Mouse (Mus musculus): ENCODE results near the gene Casz1. TPM values are rescaled to one million over a fixed set of nuclear protein-coding genes. Genes with fewer than 3 reads are reported as not detected.

Casz1 gene
- total RNA-seq, 1 experiment: 4.0 TPM

GRCm38 (mm10) chr4:148790940-148791339 is 13.3 kb upstream of the Casz1 start:
- DNase-seq (ENCODE audit: low read depth, low spot score): no peak
- Histone ChIP-seq H3K4me1 (ENCODE audit: control insufficient read depth in 2 of 2, insufficient read depth in 2 of 2, low read length in 2 of 2, poor library complexity in 1 of 2) (peaks cover 4 to 15% of the 10 kb centered on the region in 2 experiments; a peak in 1 of 4 replicates), H3K36me3 (ENCODE audit: control insufficient read depth, insufficient read depth, low read length, poor library complexity, severe bottlenecking) (no peaks in the 10 kb centered on the region), H3K9ac (ENCODE audit: insufficient read depth, low read depth, low read length, poor library complexity, severe bottlenecking) (no peak overlapping the region), H3K4me3 (ENCODE audit: insufficient read depth in 1 of 2, low read depth in 1 of 2, low read length in 2 of 2, poor library complexity in 1 of 2, severe bottlenecking in 1 of 2) (no peak overlapping the region; a peak in 1 of 4 replicates), H3K27ac (ENCODE audit: insufficient read depth, low read depth, low read length, poor library complexity, severe bottlenecking) (no peak overlapping the region), H3K9me3 (ENCODE audit: control insufficient read depth, insufficient read depth, low read depth, low read length) (no peaks in the 10 kb centered on the region)
- TF ChIP-seq CHD2 (IDR thresholded peaks at IDR 0.05; ENCODE audit: low read depth, low read length) (no peak), HCFC1 (IDR thresholded peaks at IDR 0.05; ENCODE audit: borderline replicate concordance, insufficient read depth, low read length) (no peak), MAFK (IDR thresholded peaks at IDR 0.05; ENCODE audit: insufficient read depth, low read depth, low read length) (no peak), ZC3H11A (IDR thresholded peaks at IDR 0.05; ENCODE audit: borderline replicate concordance, low read depth, low read length) (no peak), ZNF384 (IDR thresholded peaks at IDR 0.05; ENCODE audit: low read depth, low read length) (no peak)
- in situ Hi-C loops (cut with MboI; ENCODE audit: low sequenced_read_pairs in 2 of 2, unreplicated experiment in 2 of 2): no loop called here

GRCm38 (mm10) chr4:148795038-148795437 is 9.2 kb upstream of the Casz1 start:
- Histone ChIP-seq H3K4me3 (ENCODE audit: insufficient read depth in 1 of 2, low read depth in 1 of 2, low read length in 2 of 2, poor library complexity in 1 of 2, severe bottlenecking in 1 of 2) (no peak overlapping the region), H3K4me1 (ENCODE audit: control insufficient read depth in 2 of 2, insufficient read depth in 2 of 2, low read length in 2 of 2, poor library complexity in 1 of 2) (peaks cover 0 to 2% of the 10 kb centered on the region in 2 experiments; a peak in 2 of 4 replicates), H3K27ac (ENCODE audit: insufficient read depth, low read depth, low read length, poor library complexity, severe bottlenecking) (no peak overlapping the region), H3K9ac (ENCODE audit: insufficient read depth, low read depth, low read length, poor library complexity, severe bottlenecking) (no peak overlapping the region), H3K9me3 (ENCODE audit: control insufficient read depth, insufficient read depth, low read depth, low read length) (no peaks in the 10 kb centered on the region), H3K36me3 (ENCODE audit: control insufficient read depth, insufficient read depth, low read length, poor library complexity, severe bottlenecking) (no peaks in the 10 kb centered on the region)
- no peak for DNase-seq (ENCODE audit: low read depth, low spot score)
- in situ Hi-C loops (cut with MboI; ENCODE audit: low sequenced_read_pairs in 2 of 2, unreplicated experiment in 2 of 2): no loop called here
- no peak for TF ChIP-seq MAFK (IDR thresholded peaks at IDR 0.05; ENCODE audit: insufficient read depth, low read depth, low read length)
- no peak for TF ChIP-seq CHD2 (IDR thresholded peaks at IDR 0.05; ENCODE audit: low read depth, low read length)
- TF ChIP-seq ZC3H11A (IDR thresholded peaks at IDR 0.05; ENCODE audit: borderline replicate concordance, low read depth, low read length): no peak
- no peak for TF ChIP-seq ZNF384 (IDR thresholded peaks at IDR 0.05; ENCODE audit: low read depth, low read length)
- no peak for TF ChIP-seq HCFC1 (IDR thresholded peaks at IDR 0.05; ENCODE audit: borderline replicate concordance, insufficient read depth, low read length)

GRCm38 (mm10) chr4:148797475-148798324 is 6.5 kb upstream of the Casz1 start:
- Histone ChIP-seq H3K4me3 (ENCODE audit: insufficient read depth in 1 of 2, low read depth in 1 of 2, low read length in 2 of 2, poor library complexity in 1 of 2, severe bottlenecking in 1 of 2) (no peak overlapping the region), H3K36me3 (ENCODE audit: control insufficient read depth, insufficient read depth, low read length, poor library complexity, severe bottlenecking) (no peaks in the 10 kb centered on the region), H3K27ac (ENCODE audit: insufficient read depth, low read depth, low read length, poor library complexity, severe bottlenecking) (no peak overlapping the region), H3K9me3 (ENCODE audit: control insufficient read depth, insufficient read depth, low read depth, low read length) (no peaks in the 10 kb centered on the region), H3K4me1 (ENCODE audit: control insufficient read depth in 2 of 2, insufficient read depth in 2 of 2, low read length in 2 of 2, poor library complexity in 1 of 2) (peaks cover 0 to 2% of the 10 kb centered on the region in 2 experiments; a peak in 2 of 4 replicates), H3K9ac (ENCODE audit: insufficient read depth, low read depth, low read length, poor library complexity, severe bottlenecking) (no peak overlapping the region)
- in situ Hi-C loops (cut with MboI; ENCODE audit: low sequenced_read_pairs in 2 of 2, unreplicated experiment in 2 of 2): no loop called here
- TF ChIP-seq MAFK (IDR thresholded peaks at IDR 0.05; ENCODE audit: insufficient read depth, low read depth, low read length) (no peak), HCFC1 (IDR thresholded peaks at IDR 0.05; ENCODE audit: borderline replicate concordance, insufficient read depth, low read length) (no peak), CHD2 (IDR thresholded peaks at IDR 0.05; ENCODE audit: low read depth, low read length) (no peak)
- no peak for DNase-seq (ENCODE audit: low read depth, low spot score)

- Histone ChIP-seq H3K9me3 (ENCODE audit: control insufficient read depth, insufficient read depth, low read depth, low read length) (no peaks in the 10 kb centered on the region), H3K27ac (ENCODE audit: insufficient read depth, low read depth, low read length, poor library complexity, severe bottlenecking) (no peak overlapping the region), H3K4me1 (ENCODE audit: control insufficient read depth in 2 of 2, insufficient read depth in 2 of 2, low read length in 2 of 2, poor library complexity in 1 of 2) (peaks cover 0 to 2% of the 10 kb centered on the region in 2 experiments; a peak in 3 of 4 replicates), H3K4me3 (ENCODE audit: insufficient read depth in 1 of 2, low read depth in 1 of 2, low read length in 2 of 2, poor library complexity in 1 of 2, severe bottlenecking in 1 of 2) (no peak overlapping the region), H3K9ac (ENCODE audit: insufficient read depth, low read depth, low read length, poor library complexity, severe bottlenecking) (no peak overlapping the region), H3K36me3 (ENCODE audit: control insufficient read depth, insufficient read depth, low read length, poor library complexity, severe bottlenecking) (no peaks in the 10 kb centered on the region)
- in situ Hi-C loops (cut with MboI; ENCODE audit: low sequenced_read_pairs in 2 of 2, unreplicated experiment in 2 of 2): loop anchor here in 1 of 2 experiments (10.0 kb wide), 1 partner anchor 112 kb away; no protein-coding TSS in a partner anchor
- TF ChIP-seq MAFK (IDR thresholded peaks at IDR 0.05; ENCODE audit: insufficient read depth, low read depth, low read length) (no peak), CHD2 (IDR thresholded peaks at IDR 0.05; ENCODE audit: low read depth, low read length) (no peak), HCFC1 (IDR thresholded peaks at IDR 0.05; ENCODE audit: borderline replicate concordance, insufficient read depth, low read length) (no peak), ZC3H11A (IDR thresholded peaks at IDR 0.05; ENCODE audit: borderline replicate concordance, low read depth, low read length) (no peak), ZNF384 (IDR thresholded peaks at IDR 0.05; ENCODE audit: low read depth, low read length) (no peak)
- DNase-seq (ENCODE audit: low read depth, low spot score): no peak
Observed at GRCm38 (mm10) chr4:148803031-148803430, 1.2 kb upstream of the Casz1 start.

Measured in ES-E14 (cell line).